Mouse (Mus musculus): ENCODE results near the gene Numb. TPM values are rescaled to one million over a fixed set of nuclear protein-coding genes. Genes with fewer than 3 reads are reported as not detected.
"Not testable (repeated sequence)": the region's sequence is repeated elsewhere in the genome, so short reads cannot be mapped to it uniquely, and the experiment has no call there.

Numb gene
- polyA plus RNA-seq, 1 experiment from 2014 or later, result 18.6 TPM

GRCm38 (mm10) chr12:83916884-83917283 lies 4.8 kb downstream of the Numb start:
- no peaks in the 10 kb centered on the region for H3K9me3 ChIP-seq
- 77% methylated on average over 9 of the region's 9 CpGs for whole genome bisulfite sequencing
- no peak overlapping the region for H3K4me2 ChIP-seq (replicated peaks)
- no peak for ATAC-seq (replicated peaks)
- no peak overlapping the region for H3K4me3 ChIP-seq
- no peaks in the 10 kb centered on the region for H3K27me3 ChIP-seq
- H3K9ac ChIP-seq (replicated peaks), result no peak overlapping the region
- peaks cover 14% of the 10 kb centered on the region for H3K4me1 ChIP-seq
- H3K36me3 ChIP-seq, result no peaks in the 10 kb centered on the region
- no peak overlapping the region for H3K27ac ChIP-seq (replicated peaks)

- H3K27me3 ChIP-seq, result no peaks in the 10 kb centered on the region
- H3K27ac ChIP-seq (replicated peaks), result no peak overlapping the region
- H3K9me3 ChIP-seq, result no peaks in the 10 kb centered on the region
- ATAC-seq (replicated peaks), result no peak
- WGBS, result 82% methylated on average over 1 of the region's 1 CpGs
- H3K9ac ChIP-seq (replicated peaks), result no peak overlapping the region
- H3K36me3 ChIP-seq, result no peaks in the 10 kb centered on the region
- peaks cover 3% of the 10 kb centered on the region; the same call in 1 of the 2 replicates for H3K4me1 ChIP-seq
- no peak overlapping the region for H3K4me2 ChIP-seq (replicated peaks)
- no peak overlapping the region for H3K4me3 ChIP-seq
These were observed 6.9 kb downstream of the Numb start for GRCm38 (mm10) chr12:83914797-83915196.

GRCm38 (mm10) chr12:83914202-83914740 lies 7.5 kb downstream of the Numb start:
- WGBS, result 82% methylated on average over 4 of the region's 4 CpGs
- no peak for ATAC-seq (replicated peaks)
- Histone ChIP-seq H3K27ac (replicated peaks) (no peak overlapping the region), H3K4me3 (no peak overlapping the region), H3K9me3 (no peaks in the 10 kb centered on the region), H3K4me1 (no peaks in the 10 kb centered on the region), H3K36me3 (no peaks in the 10 kb centered on the region), H3K4me2 (replicated peaks) (no peak overlapping the region), H3K27me3 (no peaks in the 10 kb centered on the region), H3K9ac (replicated peaks) (no peak overlapping the region)

- ATAC-seq (replicated peaks), result no peak
- H3K4me1 ChIP-seq, result no peaks in the 10 kb centered on the region
- WGBS, result 90% methylated on average over 2 of the region's 2 CpGs
These were observed 11.3 kb downstream of the Numb start for GRCm38 (mm10) chr12:83910451-83910850.

GRCm38 (mm10) chr12:83892926-83893325 lies 28.8 kb downstream of the Numb start:
- H3K36me3 ChIP-seq, result no peaks in the 10 kb centered on the region
- H3K9ac ChIP-seq (replicated peaks), result no peak overlapping the region
- no peaks in the 10 kb centered on the region for H3K9me3 ChIP-seq
- no peak overlapping the region for H3K4me3 ChIP-seq
- H3K4me2 ChIP-seq (replicated peaks), result no peak overlapping the region
- H3K4me1 ChIP-seq, result no peaks in the 10 kb centered on the region
- WGBS, result 95% methylated on average over 1 of the region's 1 CpGs
- H3K27me3 ChIP-seq, result no peaks in the 10 kb centered on the region
- ATAC-seq (replicated peaks), result no peak
- no peak overlapping the region for H3K27ac ChIP-seq (replicated peaks)

More at GRCm38 (mm10) chr12:83910451-83910850, 11.3 kb downstream of the Numb start:
- no peak overlapping the region for H3K27ac ChIP-seq (replicated peaks)
- H3K27me3 ChIP-seq, result no peaks in the 10 kb centered on the region
- H3K9me3 ChIP-seq, result no peaks in the 10 kb centered on the region
- no peak overlapping the region for H3K4me2 ChIP-seq (replicated peaks)
- H3K4me3 ChIP-seq, result no peak overlapping the region
- no peak overlapping the region for H3K9ac ChIP-seq (replicated peaks)
- H3K36me3 ChIP-seq, result no peaks in the 10 kb centered on the region

GRCm38 (mm10) chr12:83891278-83891677 lies 30.5 kb downstream of the Numb start:
- whole genome bisulfite sequencing, result 91% methylated on average over 2 of the region's 2 CpGs
- Histone ChIP-seq H3K4me2 (replicated peaks) (no peak overlapping the region), H3K27me3 (no peaks in the 10 kb centered on the region), H3K4me3 (no peak overlapping the region), H3K4me1 (no peaks in the 10 kb centered on the region), H3K9me3 (no peaks in the 10 kb centered on the region), H3K9ac (replicated peaks) (no peak overlapping the region), H3K27ac (replicated peaks) (no peak overlapping the region), H3K36me3 (no peaks in the 10 kb centered on the region)
- no peak for ATAC-seq (replicated peaks)

GRCm38 (mm10) chr12:83889128-83889527 lies 32.6 kb downstream of the Numb start:
- 95% methylated on average over 1 of the region's 1 CpGs for WGBS

GRCm38 (mm10) chr12:83885516-83886285 lies 36.0 kb downstream of the Numb start:
- no peaks in the 10 kb centered on the region for H3K27me3 ChIP-seq
- H3K27ac ChIP-seq (replicated peaks), result no peak overlapping the region
- no peak overlapping the region for H3K4me2 ChIP-seq (replicated peaks)
- H3K36me3 ChIP-seq, result no peaks in the 10 kb centered on the region
- no peak overlapping the region for H3K9ac ChIP-seq (replicated peaks)
- H3K9me3 ChIP-seq, result no peaks in the 10 kb centered on the region
- 90% methylated on average over 7 of the region's 7 CpGs for WGBS
- H3K4me3 ChIP-seq, result no peak overlapping the region
- H3K4me1 ChIP-seq, result no peaks in the 10 kb centered on the region
- ATAC-seq (replicated peaks), result no peak

More at GRCm38 (mm10) chr12:83889128-83889527, 32.6 kb downstream of the Numb start:
- H3K27me3 ChIP-seq, result no peaks in the 10 kb centered on the region
- H3K4me1 ChIP-seq, result no peaks in the 10 kb centered on the region
- no peaks in the 10 kb centered on the region for H3K9me3 ChIP-seq
- ATAC-seq (replicated peaks), result no peak
- no peak overlapping the region for H3K27ac ChIP-seq (replicated peaks)
- no peaks in the 10 kb centered on the region for H3K36me3 ChIP-seq
- no peak overlapping the region for H3K9ac ChIP-seq (replicated peaks)
- no peak overlapping the region for H3K4me3 ChIP-seq
- no peak overlapping the region for H3K4me2 ChIP-seq (replicated peaks)

GRCm38 (mm10) chr12:83885065-83885464 lies 36.7 kb downstream of the Numb start:
- H3K36me3 ChIP-seq; H3K4me1 ChIP-seq; ATAC-seq (replicated peaks); H3K27me3 ChIP-seq; H3K9ac ChIP-seq (replicated peaks); H3K4me2 ChIP-seq (replicated peaks); H3K27ac ChIP-seq (replicated peaks); H3K9me3 ChIP-seq; H3K4me3 ChIP-seq: not testable (repeated sequence)
- WGBS, result 98% methylated on average over 5 of the region's 5 CpGs

GRCm38 (mm10) chr12:83882503-83882902 lies 39.2 kb downstream of the Numb start:
- H3K4me3 ChIP-seq, result no peak overlapping the region
- H3K4me2 ChIP-seq (replicated peaks), result no peak overlapping the region
- H3K27me3 ChIP-seq, result no peaks in the 10 kb centered on the region
- H3K4me1 ChIP-seq, result no peaks in the 10 kb centered on the region
- ATAC-seq (replicated peaks), result no peak
- H3K27ac ChIP-seq (replicated peaks), result no peak overlapping the region
- H3K9ac ChIP-seq (replicated peaks), result no peak overlapping the region
- WGBS, result 94% methylated on average over 7 of the region's 7 CpGs
- no peaks in the 10 kb centered on the region for H3K9me3 ChIP-seq
- H3K36me3 ChIP-seq, result no peaks in the 10 kb centered on the region

- Histone ChIP-seq H3K27ac (replicated peaks) (no peak overlapping the region), H3K4me2 (replicated peaks) (no peak overlapping the region), H3K27me3 (no peaks in the 10 kb centered on the region), H3K36me3 (no peaks in the 10 kb centered on the region), H3K4me1 (no peaks in the 10 kb centered on the region), H3K4me3 (no peak overlapping the region), H3K9ac (replicated peaks) (no peak overlapping the region), H3K9me3 (no peaks in the 10 kb centered on the region)
- ATAC-seq (replicated peaks), result no peak
- WGBS, result 95% methylated on average over 3 of the region's 3 CpGs
These were observed 39.6 kb downstream of the Numb start for GRCm38 (mm10) chr12:83882088-83882487.

GRCm38 (mm10) chr12:83880913-83881312 lies 40.8 kb downstream of the Numb start:
- no peaks in the 10 kb centered on the region for H3K27me3 ChIP-seq
- H3K27ac ChIP-seq (replicated peaks), result no peak overlapping the region
- no peaks in the 10 kb centered on the region for H3K9me3 ChIP-seq
- no peak for ATAC-seq (replicated peaks)
- H3K9ac ChIP-seq (replicated peaks), result no peak overlapping the region
- no peak overlapping the region for H3K4me3 ChIP-seq
- no peaks in the 10 kb centered on the region for H3K4me1 ChIP-seq
- H3K36me3 ChIP-seq, result no peaks in the 10 kb centered on the region
- H3K4me2 ChIP-seq (replicated peaks), result no peak overlapping the region
- 43% methylated on average over 2 of the region's 2 CpGs for WGBS

- H3K36me3 ChIP-seq, result 0 out of 2 replicates have a peak, but pooled peaks cover 9% of the 10 kb centered on the region
- H3K4me3 ChIP-seq, result no peak overlapping the region
- no peak overlapping the region for H3K9ac ChIP-seq (replicated peaks)
- no peaks in the 10 kb centered on the region for H3K9me3 ChIP-seq
- no peak for ATAC-seq (replicated peaks)
- H3K27ac ChIP-seq (replicated peaks), result no peak overlapping the region
- WGBS, result 95% methylated on average over 2 of the region's 2 CpGs
- no peaks in the 10 kb centered on the region for H3K27me3 ChIP-seq
- H3K4me2 ChIP-seq (replicated peaks), result no peak overlapping the region
- no peaks in the 10 kb centered on the region for H3K4me1 ChIP-seq
These were observed 46.6 kb downstream of the Numb start for GRCm38 (mm10) chr12:83875097-83875496.
